Mouse (Mus musculus): ENCODE data around the gene Flt4.

Gene Flt4

DNA sequence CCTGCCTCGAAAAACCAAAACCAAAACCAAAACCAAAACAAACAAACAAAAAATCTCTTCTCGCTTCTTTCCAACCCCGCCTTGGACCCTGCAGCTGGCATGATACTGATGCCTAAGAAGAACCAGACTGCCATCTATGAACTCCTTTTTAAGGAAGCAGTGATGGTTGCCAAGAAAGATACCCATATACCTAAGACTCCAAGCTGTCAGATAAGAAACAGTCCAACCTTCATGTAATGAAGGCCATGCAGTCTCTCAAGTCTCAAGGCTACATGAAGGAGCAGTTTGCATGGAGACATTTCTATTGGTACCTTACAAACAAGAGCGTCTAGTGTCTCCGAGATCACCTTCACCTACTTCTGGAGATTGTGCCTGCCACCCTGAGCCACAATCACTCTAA, 88.7 kb downstream of the Flt4 start:
- no peak for DNase-seq (ENCODE audit: low spot score in 2 of 2)

DNA sequence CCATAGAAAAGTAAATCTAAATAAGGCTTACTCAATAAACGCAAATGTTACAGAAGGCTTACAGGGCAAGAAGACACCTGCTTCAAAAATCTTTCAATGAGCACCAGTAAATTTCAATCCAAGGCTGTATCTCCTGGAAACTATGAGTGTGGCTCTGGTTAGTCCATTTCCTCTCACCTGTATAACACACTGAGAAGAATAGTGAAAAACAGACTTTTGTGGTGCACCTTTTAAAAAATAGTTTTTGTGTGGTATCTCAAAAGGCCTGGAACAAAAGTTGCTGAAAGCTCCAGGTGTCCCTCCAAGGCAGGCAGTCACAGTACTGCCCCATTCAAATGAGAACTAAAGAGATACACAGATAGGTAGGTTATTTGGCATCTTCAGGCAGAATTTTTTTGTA, 90.0 kb downstream of the Flt4 start:
- DNase-seq (ENCODE audit: low spot score in 2 of 2): no peak

- DNase-seq (ENCODE audit: low spot score in 2 of 2): no peak
Observed at GRCm38 (mm10) chr11:49702014-49702413, 93.0 kb downstream of the Flt4 start.

Data from thymus, postnatal 10 days (tissue).